Mouse (Mus musculus): Measurements from ENCODE around the gene Hist1h2ac.

Hist1h2ac gene

GRCm38 (mm10) chr13:23659636-23660366, 23.9 kb downstream of the Hist1h2ac start:
- DNase-seq (ENCODE audit: low read depth, low spot score): no peak

All from WW6 (cell line).